Mouse (Mus musculus) kidney, adult 2 months (tissue): ENCODE measurements around the gene Gm14147. TPM values are rescaled to one million over a fixed set of nuclear protein-coding genes. Genes with fewer than 3 reads are reported as not detected.
"Not testable (repeated sequence)": the region's sequence is repeated elsewhere in the genome, so short reads cannot be mapped to it uniquely, and the experiment has no call there.

Experiments used
- DNase-seq: peaks from one replicate; pipeline ENCODE4 v3.0.0; 2021
- H3K27ac ChIP-seq: fragments of 200-500 bp; 2 replicates; pipeline ENCODE4 v1.5.1; 2012; ENCODE audit warnings: low read depth, low read length, control low read depth, inconsistent platforms; ENCODE audit not compliant: insufficient read depth
- H3K27me3 ChIP-seq: fragments of 200-500 bp; replicated peaks from 2 replicates; pipeline ENCODE4 v1.6.1; 2012; ENCODE audit warnings: mild to moderate bottlenecking, moderate library complexity, low read length, inconsistent platforms; ENCODE audit not compliant: control insufficient read depth, insufficient read depth
- H3K36me3 ChIP-seq: fragments of 200-500 bp; 2 replicates; pipeline ENCODE4 v1.6.1; 2012; ENCODE audit warnings: mild to moderate bottlenecking, moderate library complexity, low read length, inconsistent platforms; ENCODE audit not compliant: control insufficient read depth, insufficient read depth
- H3K4me1 ChIP-seq: fragments of 200-500 bp; 2 replicates; pipeline ENCODE4 v1.6.1; 2011; ENCODE audit warnings: low read length; ENCODE audit not compliant: control insufficient read depth, insufficient read depth
- H3K4me3 ChIP-seq: fragments of 200-500 bp; 2 replicates; pipeline ENCODE4 v1.5.1; 2011; ENCODE audit warnings: mild to moderate bottlenecking, low read depth, low read length, control low read depth; ENCODE audit not compliant: insufficient read depth
- POLR2A ChIP-seq: fragments of 200-500 bp; IDR thresholded peaks from one replicate; pipeline ENCODE4 v1.6.1; 2011; ENCODE audit warnings: low read depth, low read length, control low read depth
- WGBS: fragments of 180-500 bp; shearing (Covaris S2); methylation state at CpG from one replicate; pipeline ENCODE4 v1.1.7; 2018; 5-methylcytosine and 5-hydroxymethylcytosine counted together
- polyA plus RNA-seq: library from polyadenylated mRNA; depleted of rRNA; stranded (reverse); fragments of >200 nt; gene quantifications from 2 replicates; pipeline ENCODE4 v1.2.3, GENCODE M21; 2012; rRNA removed

Gene Gm14147
- not detected in 2 replicates for polyA plus RNA-seq

DNA sequence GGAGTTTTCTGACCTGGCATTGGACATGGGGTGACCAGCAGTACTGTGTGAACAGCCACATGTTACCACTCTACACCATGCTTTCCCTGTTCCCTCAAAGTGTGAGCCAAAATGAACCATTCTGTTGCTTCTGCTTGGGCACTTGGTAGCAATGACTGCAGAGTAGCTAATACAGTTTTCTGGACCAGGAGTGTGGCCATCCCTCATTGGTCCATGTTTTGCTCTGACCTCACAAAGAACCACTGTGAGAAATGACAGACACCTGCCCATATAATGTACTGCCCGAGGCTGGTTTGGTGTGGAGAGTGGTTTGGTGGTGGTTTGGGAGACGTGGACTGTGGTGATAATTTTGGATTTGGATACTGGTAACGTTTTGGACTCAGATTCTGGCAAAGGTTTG lies at the start of gene Gm14147:
Gene Gm14147 (plus strand): TSS at position 301 of the 400 bp plus-strand sequence.
- H3K4me3 ChIP-seq, H3K27ac ChIP-seq, DNase-seq, H3K27me3 ChIP-seq, H3K4me1 ChIP-seq, H3K36me3 ChIP-seq: not testable (repeated sequence)
- no CpG with 5 or more reads among the region's 3 CpGs for WGBS

- Histone ChIP-seq H3K27me3 (no peaks in the 10 kb centered on the region), H3K4me3 (no peak overlapping the region), H3K4me1 (no peaks in the 10 kb centered on the region), H3K27ac (no peak overlapping the region), H3K36me3 (no peaks in the 10 kb centered on the region)
- DNase-seq = no peak
- no peak for TF ChIP-seq POLR2A
- 87% methylated on average over 1 of the region's 1 CpGs for WGBS
Measured at GRCm38 (mm10) chr2:151056637-151057036, 41.4 kb upstream of the Gm14147 start.

DNA sequence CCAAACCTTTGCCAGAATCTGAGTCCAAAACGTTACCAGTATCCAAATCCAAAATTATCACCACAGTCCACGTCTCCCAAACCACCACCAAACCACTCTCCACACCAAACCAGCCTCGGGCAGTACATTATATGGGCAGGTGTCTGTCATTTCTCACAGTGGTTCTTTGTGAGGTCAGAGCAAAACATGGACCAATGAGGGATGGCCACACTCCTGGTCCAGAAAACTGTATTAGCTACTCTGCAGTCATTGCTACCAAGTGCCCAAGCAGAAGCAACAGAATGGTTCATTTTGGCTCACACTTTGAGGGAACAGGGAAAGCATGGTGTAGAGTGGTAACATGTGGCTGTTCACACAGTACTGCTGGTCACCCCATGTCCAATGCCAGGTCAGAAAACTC lies 5.8 kb upstream of the Gm14147 start, which contains the start of gene Gm14151:
Gene Gm14151 (minus strand): TSS at position 101 of the 400 bp plus-strand sequence.
- not testable (repeated sequence) for H3K27me3 ChIP-seq, H3K27ac ChIP-seq, H3K4me3 ChIP-seq, DNase-seq, H3K4me1 ChIP-seq, H3K36me3 ChIP-seq
- no CpG with 5 or more reads among the region's 3 CpGs for WGBS

Other genes starting within 250 kb of the Gm14147 start
- 62.6 and 64.2 TPM in 2 replicates for gene Abhd12, start 193.5 kb upstream of the Gm14147 start, polyA plus RNA-seq
- gene Gins1, start 192.8 kb upstream of the Gm14147 start, polyA plus RNA-seq = 0.52 and 0.57 TPM in 2 replicates
- 11.5 and 11.7 TPM in 2 replicates for gene Ninl, start 58.9 kb upstream of the Gm14147 start, polyA plus RNA-seq
- 4.0 and 6.1 TPM in 2 replicates for gene Nanp, start 58.8 kb upstream of the Gm14147 start, polyA plus RNA-seq
- not detected in 2 replicates for gene Gm14151, start 5.9 kb upstream of the Gm14147 start, polyA plus RNA-seq